Mouse (Mus musculus) kidney, adult 2 months (tissue): ENCODE measurements around the gene Disc1. TPM values are rescaled to one million over a fixed set of nuclear protein-coding genes. Genes with fewer than 3 reads are reported as not detected.

ENCODE experiments used
- DNase-seq: peaks from one replicate; pipeline ENCODE4 v3.0.0; 2021
- H3K27ac ChIP-seq: fragments of 200-500 bp; 2 replicates; pipeline ENCODE4 v1.5.1; 2012; ENCODE audit warnings: low read depth, low read length, control low read depth, inconsistent platforms; ENCODE audit not compliant: insufficient read depth
- H3K27me3 ChIP-seq: fragments of 200-500 bp; replicated peaks from 2 replicates; pipeline ENCODE4 v1.6.1; 2012; ENCODE audit warnings: mild to moderate bottlenecking, moderate library complexity, low read length, inconsistent platforms; ENCODE audit not compliant: control insufficient read depth, insufficient read depth
- H3K36me3 ChIP-seq: fragments of 200-500 bp; 2 replicates; pipeline ENCODE4 v1.6.1; 2012; ENCODE audit warnings: mild to moderate bottlenecking, moderate library complexity, low read length, inconsistent platforms; ENCODE audit not compliant: control insufficient read depth, insufficient read depth
- H3K4me1 ChIP-seq: fragments of 200-500 bp; 2 replicates; pipeline ENCODE4 v1.6.1; 2011; ENCODE audit warnings: low read length; ENCODE audit not compliant: control insufficient read depth, insufficient read depth
- H3K4me3 ChIP-seq: fragments of 200-500 bp; 2 replicates; pipeline ENCODE4 v1.5.1; 2011; ENCODE audit warnings: mild to moderate bottlenecking, low read depth, low read length, control low read depth; ENCODE audit not compliant: insufficient read depth
- CTCF ChIP-seq: fragments of 200-500 bp; conservative IDR thresholded peaks from 2 replicates; pipeline ENCODE4 v1.5.1; 2011; ENCODE audit warnings: low read depth, mild to moderate bottlenecking, control low read depth, low read length, moderate library complexity, mixed read lengths; ENCODE audit not compliant: insufficient read depth, insufficient read length
- POLR2A ChIP-seq: fragments of 200-500 bp; IDR thresholded peaks from one replicate; pipeline ENCODE4 v1.6.1; 2011; ENCODE audit warnings: low read depth, low read length, control low read depth
- WGBS: fragments of 180-500 bp; shearing (Covaris S2); methylation state at CpG from one replicate; pipeline ENCODE4 v1.1.7; 2018; 5-methylcytosine and 5-hydroxymethylcytosine counted together
- polyA plus RNA-seq: library from polyadenylated mRNA; depleted of rRNA; stranded (reverse); fragments of >200 nt; gene quantifications from 2 replicates; pipeline ENCODE4 v1.2.3, GENCODE M21; 2012

Gene Disc1
- polyA plus RNA-seq, 1 experiment: 0.58 TPM

- Histone ChIP-seq H3K4me3 (no peak overlapping the region), H3K27me3 (no peaks in the 10 kb centered on the region), H3K4me1 (no peaks in the 10 kb centered on the region), H3K27ac (no peak overlapping the region), H3K36me3 (no peaks in the 10 kb centered on the region)
- DNase-seq: no peak
- 59% methylated on average over 10 of the region's 10 CpGs for WGBS
- TF ChIP-seq CTCF: no peak
- TF ChIP-seq POLR2A: no peak
Observed at GRCm38 (mm10) chr8:125253505-125254180, 199.6 kb downstream of the Disc1 start.

DNA sequence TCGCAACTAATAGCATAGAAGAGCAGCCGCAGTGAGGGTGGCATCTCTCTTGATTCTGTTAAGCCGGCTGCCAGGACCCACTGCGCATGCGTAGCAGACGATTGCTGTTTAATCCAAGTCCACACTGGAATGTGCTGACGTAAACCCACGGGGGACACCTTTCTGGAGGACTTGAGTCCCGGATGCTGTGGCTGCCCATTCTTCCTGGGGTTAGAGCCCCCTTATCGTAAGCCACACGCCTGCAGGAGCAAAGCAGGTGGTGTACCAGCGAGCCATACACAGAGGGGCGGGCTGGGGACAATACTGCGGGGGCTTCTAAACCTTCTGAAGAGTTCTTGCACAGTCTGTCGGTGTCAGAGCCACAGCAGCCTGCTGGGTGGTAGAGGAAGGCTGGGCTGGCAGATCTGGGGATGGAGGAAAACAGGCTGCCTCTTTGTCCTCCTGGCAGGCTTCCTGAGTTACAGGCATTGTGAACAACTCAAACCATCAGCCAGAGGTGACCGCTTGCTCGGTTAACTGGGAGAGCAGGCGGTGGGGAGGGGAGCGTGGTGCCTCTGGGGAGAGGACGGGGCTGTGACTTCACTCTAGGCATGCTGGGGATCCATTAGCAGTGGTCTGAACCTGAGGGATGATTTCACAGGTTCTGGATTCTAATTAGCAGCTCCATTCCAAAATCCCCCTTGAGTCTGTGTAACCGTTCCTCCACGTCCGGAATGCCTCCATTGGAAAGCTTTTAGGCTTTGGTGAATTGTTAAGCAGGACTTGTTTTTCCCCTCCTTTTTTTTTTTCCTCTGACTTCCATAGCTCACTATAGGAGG, 200.4 kb downstream of the Disc1 start:
- WGBS: 39% methylated on average over 23 of the region's 23 CpGs
- no peak overlapping the region for H3K27ac ChIP-seq
- DNase-seq: peak; percentile 89
- H3K4me3 ChIP-seq: peak overlapping the region; percentile 37
- TF ChIP-seq POLR2A (no peak), CTCF (no peak)
- no peaks in the 10 kb centered on the region for H3K27me3 ChIP-seq
- no peaks in the 10 kb centered on the region for H3K4me1 ChIP-seq
- no peaks in the 10 kb centered on the region for H3K36me3 ChIP-seq

GRCm38 (mm10) chr8:125255006-125255685, 201.2 kb downstream of the Disc1 start:
- WGBS: 58% methylated on average over 11 of the region's 11 CpGs
- no peak for DNase-seq
- no peaks in the 10 kb centered on the region for H3K27me3 ChIP-seq
- no peaks in the 10 kb centered on the region for H3K4me1 ChIP-seq
- no peak overlapping the region for H3K4me3 ChIP-seq
- no peaks in the 10 kb centered on the region for H3K36me3 ChIP-seq
- H3K27ac ChIP-seq: no peak overlapping the region
- no peak for TF ChIP-seq CTCF
- TF ChIP-seq POLR2A: no peak

DNA sequence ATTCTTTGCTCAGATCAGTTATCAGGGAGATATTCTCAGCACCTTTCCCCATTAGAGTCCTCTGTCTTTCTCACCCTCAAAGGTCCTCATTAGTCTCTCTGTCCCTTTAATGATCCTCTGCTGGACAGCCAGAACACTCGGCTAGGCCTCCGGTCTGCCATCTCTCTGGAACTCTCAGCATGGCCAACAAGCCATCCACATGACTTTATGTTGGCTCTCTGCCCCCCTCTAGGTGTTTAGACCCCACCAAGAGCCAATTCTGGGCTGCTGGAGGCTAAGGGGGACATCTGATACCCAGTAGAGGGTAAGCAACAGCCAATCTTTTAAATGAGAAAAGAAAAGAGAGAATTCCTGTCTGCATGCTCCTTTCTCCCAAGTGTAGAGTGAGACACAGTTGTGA, 203.7 kb downstream of the Disc1 start:
- Histone ChIP-seq H3K36me3 (no peaks in the 10 kb centered on the region), H3K27ac (no peak overlapping the region), H3K27me3 (no peaks in the 10 kb centered on the region), H3K4me1 (no peaks in the 10 kb centered on the region), H3K4me3 (no peak overlapping the region)
- DNase-seq: no peak
- TF ChIP-seq CTCF (no peak), POLR2A (no peak)
- 70% methylated on average over 2 of the region's 2 CpGs for WGBS

GRCm38 (mm10) chr8:125258806-125259500, 205.0 kb downstream of the Disc1 start:
- 75% methylated on average over 8 of the region's 8 CpGs for WGBS
- TF ChIP-seq CTCF: no peak
- no peak for TF ChIP-seq POLR2A
- DNase-seq: peak; percentile 41

GRCm38 (mm10) chr8:125268181-125268705, 214.2 kb downstream of the Disc1 start:
- 64% methylated on average over 6 of the region's 6 CpGs for WGBS
- TF ChIP-seq CTCF (no peak), POLR2A (no peak)
- Histone ChIP-seq H3K4me1 (no peaks in the 10 kb centered on the region), H3K27ac (no peak overlapping the region), H3K4me3 (no peak overlapping the region), H3K36me3 (no peaks in the 10 kb centered on the region), H3K27me3 (no peaks in the 10 kb centered on the region)
- DNase-seq: no peak

More at GRCm38 (mm10) chr8:125258806-125259500, 205.0 kb downstream of the Disc1 start:
- no peaks in the 10 kb centered on the region for H3K36me3 ChIP-seq
- H3K27ac ChIP-seq: no peak overlapping the region
- no peaks in the 10 kb centered on the region for H3K4me1 ChIP-seq
- no peaks in the 10 kb centered on the region for H3K27me3 ChIP-seq
- no peak overlapping the region for H3K4me3 ChIP-seq

GRCm38 (mm10) chr8:125270292-125270691, 216.3 kb downstream of the Disc1 start:
- TF ChIP-seq CTCF (no peak), POLR2A (no peak)
- H3K4me3 ChIP-seq: no peak overlapping the region
- 67% methylated on average over 7 of the region's 7 CpGs for WGBS
- no peak overlapping the region for H3K27ac ChIP-seq
- no peaks in the 10 kb centered on the region for H3K27me3 ChIP-seq
- DNase-seq: no peak
- H3K36me3 ChIP-seq: no peaks in the 10 kb centered on the region
- no peaks in the 10 kb centered on the region for H3K4me1 ChIP-seq
